ENCODE assay signal across 10 mouse cellular contexts in the genomic region with DNA sequence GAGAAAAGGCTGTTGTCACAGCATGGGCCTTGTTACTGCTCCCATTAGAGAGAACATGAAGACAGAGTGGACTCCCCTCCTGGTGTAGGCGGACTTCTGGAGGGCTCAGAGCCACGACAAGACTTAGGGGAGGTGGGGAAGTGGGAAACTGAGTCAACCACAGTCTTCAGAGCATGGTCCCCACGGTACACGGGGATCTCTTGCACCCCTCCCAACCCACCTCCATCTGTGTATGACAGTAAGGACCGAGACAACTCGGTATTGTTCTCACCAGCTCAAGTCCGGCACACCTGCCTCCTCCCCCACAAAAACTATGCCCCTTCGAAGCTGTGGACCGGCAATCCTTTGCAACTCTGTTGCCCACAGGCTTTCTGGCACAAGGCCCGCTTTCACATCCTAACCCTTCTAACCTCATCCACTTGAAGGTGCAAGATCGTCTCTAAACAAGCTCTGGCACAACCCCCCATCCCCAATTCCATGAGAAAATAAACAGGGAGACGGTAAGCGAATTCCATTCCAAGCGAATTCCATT. TPM values are rescaled to one million over a fixed set of nuclear protein-coding genes. Genes with fewer than 3 reads are reported as not detected.
DNase-seq lines count a peak whose midpoint lies in the region; ATAC-seq and TF ChIP-seq lines count a peak whose summit lies in the region.
"Had no signal": no experiment of that assay in that cellular context is flagged by ENCODE, and none has a peak within 500 bp of the region (broad histone marks: within the 10 kb centered on the region; RNA-seq: fewer than 3 reads in every experiment).

No protein-coding gene starts in this region.

- ATAC-seq in lung, embryonic 15.5 days (ENCODE audit: borderline replicate concordance, extremely low read depth, low FRiP score, low TSS enrichment), result peak; percentile 5
- ATAC-seq in limb, embryonic 15.5 days (ENCODE audit: insufficient number of reproducible peaks, low FRiP score, low TSS enrichment, low read depth), result 0 out of 2 replicates have a peak, but pooled peaks have one; percentile 50
- no peak for ATAC-seq in liver, postnatal 0 days

- TF ChIP-seq CTCF in liver, postnatal 0 days (IDR thresholded peaks at IDR 0.05; ENCODE audit: low read depth), result no peak

- no peaks in the 10 kb centered on the region for H3K27me3 ChIP-seq in lung, embryonic 15.5 days
- peaks cover 56% of the 10 kb centered on the region for H3K27me3 ChIP-seq in limb, embryonic 15.5 days
- 0 out of 2 replicates have a peak, but pooled peaks cover 12% of the 10 kb centered on the region for H3K27me3 ChIP-seq in liver, postnatal 0 days (ENCODE audit: insufficient read depth, low read length)

- DNase-seq in heart, adult 11 months, result peak; percentile 84
- DNase-seq in heart, postnatal 4 days, result no peak
- DNase-seq in lung, postnatal 36 days, result no peak
- DNase-seq in testis, postnatal 10 days (ENCODE audit: low spot score), result peak; percentile 69
- no peak for DNase-seq in liver, postnatal 0 days
- DNase-seq in left cerebral cortex, adult 18-20 months (ENCODE audit: low spot score in 2 of 2), result no peak

- H3K4me2 ChIP-seq in lung, embryonic 15.5 days, result peak overlapping the region; percentile 49
- H3K4me2 ChIP-seq in limb, embryonic 15.5 days, result peak overlapping the region; percentile 33
- no peak overlapping the region for H3K4me2 ChIP-seq in liver, postnatal 0 days (ENCODE audit: low read depth, low read length)

- peaks cover 18% of the 10 kb centered on the region for H3K4me1 ChIP-seq in lung, embryonic 15.5 days
- H3K4me1 ChIP-seq in limb, embryonic 15.5 days, result peaks cover 28% of the 10 kb centered on the region
- no peaks in the 10 kb centered on the region for H3K4me1 ChIP-seq in liver, postnatal 0 days (ENCODE audit: insufficient read depth)
- H3K4me1 ChIP-seq: megakaryocyte, embryonic 14.5 days had no signal

- peak overlapping the region; percentile 15; the same call in 1 of the 2 replicates for H3K4me3 ChIP-seq in lung, embryonic 15.5 days
- peak overlapping the region; percentile 12 for H3K4me3 ChIP-seq in limb, embryonic 15.5 days
- H3K4me3 ChIP-seq in liver, postnatal 0 days (ENCODE audit: low read depth, low read length), result no peak overlapping the region
- H3K4me3 ChIP-seq: layer of hippocampus, adult 2 months; megakaryocyte, embryonic 14.5 days had no signal

- WGBS in lung, embryonic 15.5 days, result 12% methylated on average over 14 of the region's 14 CpGs
- WGBS in limb, embryonic 15.5 days, result 14% methylated on average over 14 of the region's 14 CpGs
- 26% methylated on average over 13 of the region's 14 CpGs for WGBS in liver, postnatal 0 days (ENCODE audit: insufficient replicate concordance)

- H3K9me3 ChIP-seq in lung, embryonic 15.5 days, result no peaks in the 10 kb centered on the region
- H3K9me3 ChIP-seq in limb, embryonic 15.5 days, result no peaks in the 10 kb centered on the region
- H3K9me3 ChIP-seq in liver, postnatal 0 days (ENCODE audit: low read length), result no peaks in the 10 kb centered on the region

- H3K27ac ChIP-seq in lung, embryonic 15.5 days, result no peak overlapping the region
- H3K27ac ChIP-seq in limb, embryonic 15.5 days, result no peak overlapping the region
- H3K27ac ChIP-seq in liver, postnatal 0 days (ENCODE audit: low read depth), result no peak overlapping the region
- H3K27ac ChIP-seq: layer of hippocampus, adult 2 months had no signal

- H3K36me3 ChIP-seq in lung, embryonic 15.5 days, result no peaks in the 10 kb centered on the region
- H3K36me3 ChIP-seq in limb, embryonic 15.5 days, result no peaks in the 10 kb centered on the region
- no peaks in the 10 kb centered on the region for H3K36me3 ChIP-seq in liver, postnatal 0 days (replicated peaks; ENCODE audit: insufficient read depth, low read length)

- no peak overlapping the region for H3K9ac ChIP-seq in lung, embryonic 15.5 days
- H3K9ac ChIP-seq in limb, embryonic 15.5 days, result no peak overlapping the region
- no peak overlapping the region for H3K9ac ChIP-seq in liver, postnatal 0 days (replicated peaks)

- no peak for TF ChIP-seq EP300 in liver, postnatal 0 days (IDR thresholded peaks at IDR 0.05; ENCODE audit: low read depth)

RNA-seq across cellular contexts. Expression of gene Cyp1b1, which starts 13.3 kb away (rescaled TPM):
- 1 to 10 TPM; 4.4 to 4.7 TPM for total RNA-seq in heart, postnatal 4 days (2021)
- polyA plus RNA-seq in lung, embryonic 15.5 days (2015; fragmentation: Nextera tagmentation; extraction: Ambion mirVana), result 3.5 and 4.3 TPM in 2 replicates
- 1.9 TPM in 2 replicates for polyA plus RNA-seq in limb, embryonic 15.5 days (2015; fragmentation: Nextera tagmentation; extraction: Ambion mirVana)
- 0.14 and 0.20 TPM in 2 replicates for polyA plus RNA-seq in liver, postnatal 0 days (2015; fragmentation: Nextera tagmentation; extraction: Ambion mirVana)
- total RNA-seq in left cerebral cortex, adult 18-20 months (2021), result 1 to 10 TPM; 3.8 to 4.1 TPM

Comparison
In these comparisons a context has a peak if more than half of its experiments do, and no peak if none do; other contexts are left out.
1. DNase-seq: peak in heart, adult 11 months (single experiment) and testis, postnatal 10 days (single experiment); none in heart, postnatal 4 days (single experiment), lung, postnatal 36 days (single experiment), liver, postnatal 0 days (single experiment) and left cerebral cortex, adult 18-20 months (0 of 2).